Mouse (Mus musculus) hindbrain, embryonic 16.5 days (tissue): Measurements from ENCODE around the gene Upp2. TPM values are rescaled to one million over a fixed set of nuclear protein-coding genes. Genes with fewer than 3 reads are reported as not detected.

ENCODE experiments used
- ATAC-seq: fragments of 200-750 bp; cut with Nextera tagmentation; 2 replicates; pipeline ENCODE4 v1.8.0; 2017; ENCODE audit warnings: moderate TSS enrichment, moderate library complexity
- H3K27ac ChIP-seq: fragments of 300-500 bp; sonication (generic); 2 replicates; pipeline ENCODE4 v1.5.1; 2014; ENCODE audit warnings: low read depth, mild to moderate bottlenecking, control low read depth, low read length, moderate library complexity
- H3K27me3 ChIP-seq: fragments of 300-500 bp; sonication (generic); replicated peaks from 2 replicates; pipeline ENCODE4 v1.6.1; 2014; ENCODE audit warnings: low read length; ENCODE audit not compliant: control insufficient read depth, insufficient read depth
- H3K36me3 ChIP-seq: fragments of 300-500 bp; sonication (generic); 2 replicates; pipeline ENCODE4 v1.6.1; 2014; ENCODE audit warnings: mild to moderate bottlenecking, low read length, moderate library complexity, mixed read lengths; ENCODE audit not compliant: control insufficient read depth, insufficient read depth
- H3K4me1 ChIP-seq: fragments of 300-500 bp; sonication (generic); 2 replicates; pipeline ENCODE4 v1.6.1; 2014; ENCODE audit warnings: low read depth, low read length; ENCODE audit not compliant: control insufficient read depth, insufficient read depth
- H3K4me2 ChIP-seq: fragments of 300-500 bp; sonication (generic); 2 replicates; pipeline ENCODE4 v1.6.1; 2014; ENCODE audit warnings: mild to moderate bottlenecking, low read length, control low read depth, moderate library complexity
- H3K4me3 ChIP-seq: fragments of 300-500 bp; sonication (generic); 2 replicates; pipeline ENCODE4 v1.5.1; 2014; ENCODE audit warnings: mild to moderate bottlenecking, low read length, control low read depth, moderate library complexity
- H3K9ac ChIP-seq: fragments of 300-500 bp; sonication (generic); 2 replicates; pipeline ENCODE4 v1.6.1; 2014; ENCODE audit warnings: low read depth, mild to moderate bottlenecking, control low read depth, low read length, moderate library complexity
- H3K9me3 ChIP-seq: fragments of 300-500 bp; sonication (generic); 2 replicates; pipeline ENCODE4 v1.6.1; 2014; ENCODE audit warnings: mild to moderate bottlenecking, low read length, moderate library complexity; ENCODE audit not compliant: control insufficient read depth
- WGBS: fragments of 180-500 bp; shearing (Covaris S2); extraction: QIAGEN DNeasy Blood & Tissue Kit; methylation state at CpG from one replicate; pipeline ENCODE4 v1.1.7; 2014; 5-methylcytosine and 5-hydroxymethylcytosine counted together
- polyA plus RNA-seq: library from polyadenylated mRNA; unstranded; fragments of >200 nt; fragmentation: Nextera tagmentation; extraction: Ambion mirVana; gene quantifications from 2 replicates; pipeline ENCODE4 v1.2.1, GENCODE M21; 2015

The Upp2 gene
- polyA plus RNA-seq, 1 experiment from 2014 or later: 15.1 TPM

DNA sequence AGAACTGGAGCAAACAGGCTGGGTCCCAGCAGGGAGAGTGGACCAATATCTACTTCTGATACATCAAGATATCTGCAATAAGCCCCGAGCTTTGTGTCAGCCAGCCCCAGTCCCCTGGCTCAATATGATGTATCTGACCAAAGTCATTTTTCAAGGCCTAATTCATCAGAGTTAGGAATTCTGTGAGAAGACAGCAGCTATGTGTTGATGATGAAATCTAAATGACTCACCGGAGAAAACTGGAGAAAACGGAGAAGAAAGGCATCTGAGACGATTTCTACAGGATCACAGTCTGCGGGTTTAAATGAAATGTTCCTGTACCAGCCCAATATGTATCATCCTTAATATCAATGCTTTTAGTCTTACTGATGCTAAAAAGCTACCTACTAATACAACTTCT, 228.3 kb downstream of the Upp2 start:
- no peak for ATAC-seq
- WGBS: 86% methylated on average over 5 of the region's 5 CpGs
- H3K27ac ChIP-seq: no peak overlapping the region

DNA sequence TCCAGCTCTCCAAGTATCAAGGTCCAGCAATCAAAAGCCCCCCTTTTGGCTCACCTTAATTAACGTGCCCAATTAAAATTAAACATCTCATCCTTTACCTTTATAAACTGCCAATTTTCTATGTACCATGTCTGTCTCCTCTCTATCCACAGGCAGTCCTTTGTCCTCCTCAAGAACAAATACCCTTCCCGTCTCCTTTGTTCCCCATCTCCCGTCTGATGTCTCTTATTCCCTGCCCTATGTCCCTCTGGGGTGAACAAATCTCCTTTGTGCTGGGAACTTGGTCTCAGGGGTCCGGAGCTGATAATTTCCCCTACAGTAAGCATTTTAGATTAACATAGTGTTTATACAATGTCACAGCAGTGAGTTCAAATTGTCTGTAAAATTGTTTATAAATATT, 230.4 kb downstream of the Upp2 start:
- no peak overlapping the region for H3K4me2 ChIP-seq
- no peaks in the 10 kb centered on the region for H3K9me3 ChIP-seq
- 26% methylated on average over 4 of the region's 4 CpGs for WGBS
- no peak overlapping the region for H3K4me3 ChIP-seq
- H3K36me3 ChIP-seq: no peaks in the 10 kb centered on the region
- ATAC-seq: no peak
- no peak overlapping the region for H3K9ac ChIP-seq
- no peaks in the 10 kb centered on the region for H3K4me1 ChIP-seq
- no peaks in the 10 kb centered on the region for H3K27me3 ChIP-seq
- H3K27ac ChIP-seq: no peak overlapping the region

More for the DNA sequence above, 228.3 kb downstream of the Upp2 start:
- no peaks in the 10 kb centered on the region for H3K9me3 ChIP-seq
- H3K4me1 ChIP-seq: no peaks in the 10 kb centered on the region
- no peak overlapping the region for H3K9ac ChIP-seq
- H3K4me2 ChIP-seq: no peak overlapping the region
- no peak overlapping the region for H3K4me3 ChIP-seq
- no peaks in the 10 kb centered on the region for H3K27me3 ChIP-seq
- no peaks in the 10 kb centered on the region for H3K36me3 ChIP-seq

- no peak overlapping the region for H3K27ac ChIP-seq
- 89% methylated on average over 9 of the region's 9 CpGs for WGBS
- no peaks in the 10 kb centered on the region for H3K9me3 ChIP-seq
- H3K4me3 ChIP-seq: no peak overlapping the region
- ATAC-seq: no peak
- no peaks in the 10 kb centered on the region for H3K27me3 ChIP-seq
- H3K36me3 ChIP-seq: no peaks in the 10 kb centered on the region
- no peak overlapping the region for H3K4me2 ChIP-seq
- H3K9ac ChIP-seq: no peak overlapping the region
- no peaks in the 10 kb centered on the region for H3K4me1 ChIP-seq
Measured at GRCm38 (mm10) chr2:58799126-58799525, 232.0 kb downstream of the Upp2 start.

DNA sequence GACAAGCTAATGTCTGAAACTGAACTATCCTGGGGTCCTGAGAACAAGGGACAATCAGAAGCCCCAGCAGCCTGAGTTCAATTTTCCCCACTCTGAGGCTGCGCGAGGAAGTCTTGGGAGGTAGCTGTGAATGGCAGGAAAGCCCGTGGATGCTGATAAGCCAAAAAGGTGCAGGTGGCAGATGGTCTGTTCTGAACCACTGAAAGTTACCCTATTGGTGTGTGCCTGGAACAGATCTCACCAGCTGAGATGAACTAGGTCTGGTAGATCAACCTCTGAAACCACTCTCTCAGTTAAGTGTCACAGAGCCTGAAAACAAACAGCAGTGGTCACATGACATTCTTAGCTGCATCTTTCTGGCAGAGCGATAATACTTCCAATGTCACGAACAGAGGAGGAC, 232.5 kb downstream of the Upp2 start:
- H3K4me2 ChIP-seq: no peak overlapping the region
- no peaks in the 10 kb centered on the region for H3K36me3 ChIP-seq
- ATAC-seq: no peak
- no peak overlapping the region for H3K27ac ChIP-seq
- H3K4me1 ChIP-seq: no peaks in the 10 kb centered on the region
- WGBS: 91% methylated on average over 5 of the region's 5 CpGs
- H3K9me3 ChIP-seq: no peaks in the 10 kb centered on the region
- H3K9ac ChIP-seq: no peak overlapping the region
- no peaks in the 10 kb centered on the region for H3K27me3 ChIP-seq
- H3K4me3 ChIP-seq: no peak overlapping the region

- no peak overlapping the region for H3K27ac ChIP-seq
- no peaks in the 10 kb centered on the region for H3K4me1 ChIP-seq
- H3K27me3 ChIP-seq: no peaks in the 10 kb centered on the region
- H3K9ac ChIP-seq: no peak overlapping the region
- no peaks in the 10 kb centered on the region for H3K9me3 ChIP-seq
- 19% methylated on average over 2 of the region's 2 CpGs for WGBS
- H3K4me2 ChIP-seq: no peak overlapping the region
- H3K36me3 ChIP-seq: no peaks in the 10 kb centered on the region
- ATAC-seq: no peak
- no peak overlapping the region for H3K4me3 ChIP-seq
Measured at GRCm38 (mm10) chr2:58812941-58813340, 245.8 kb downstream of the Upp2 start.

DNA sequence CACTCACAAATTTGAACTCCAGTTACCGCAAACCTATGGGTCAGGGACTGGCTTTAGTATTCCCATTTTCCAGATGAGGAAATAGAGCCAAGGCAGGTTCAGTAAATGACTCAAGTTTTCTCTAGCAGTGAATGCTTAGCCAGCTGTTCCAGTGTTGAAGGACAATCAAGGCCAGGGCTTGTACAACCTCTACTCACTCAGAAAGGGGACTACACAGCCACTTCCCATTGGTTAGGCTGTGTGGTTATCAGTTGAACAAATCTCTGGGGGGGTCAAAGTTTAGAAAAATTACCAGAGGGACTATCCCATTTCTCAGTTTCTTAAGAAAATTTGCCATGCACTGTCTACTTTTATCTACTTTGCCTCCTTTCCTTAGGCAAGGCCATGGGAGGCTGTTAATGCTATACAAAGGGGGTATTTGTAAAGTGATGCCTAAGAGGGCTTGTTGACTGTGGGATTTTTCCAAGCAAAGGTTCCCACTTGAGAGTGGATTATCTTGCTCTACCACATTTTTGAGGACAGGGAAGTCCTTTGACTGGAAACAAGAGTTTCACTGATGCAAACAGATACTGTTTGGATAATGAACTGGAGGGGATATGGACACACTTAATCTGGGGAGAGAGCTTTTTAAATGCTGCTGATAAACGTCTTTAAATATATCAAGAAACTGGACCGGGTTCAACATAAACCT, 262.0 kb downstream of the Upp2 start:
- Histone ChIP-seq H3K27ac (no peak overlapping the region), H3K9me3 (no peaks in the 10 kb centered on the region), H3K4me2 (no peak overlapping the region), H3K4me1 (no peaks in the 10 kb centered on the region), H3K36me3 (no peaks in the 10 kb centered on the region), H3K27me3 (no peaks in the 10 kb centered on the region), H3K9ac (no peak overlapping the region), H3K4me3 (no peak overlapping the region)
- 90% methylated on average over 3 of the region's 3 CpGs for WGBS
- ATAC-seq: no peak

DNA sequence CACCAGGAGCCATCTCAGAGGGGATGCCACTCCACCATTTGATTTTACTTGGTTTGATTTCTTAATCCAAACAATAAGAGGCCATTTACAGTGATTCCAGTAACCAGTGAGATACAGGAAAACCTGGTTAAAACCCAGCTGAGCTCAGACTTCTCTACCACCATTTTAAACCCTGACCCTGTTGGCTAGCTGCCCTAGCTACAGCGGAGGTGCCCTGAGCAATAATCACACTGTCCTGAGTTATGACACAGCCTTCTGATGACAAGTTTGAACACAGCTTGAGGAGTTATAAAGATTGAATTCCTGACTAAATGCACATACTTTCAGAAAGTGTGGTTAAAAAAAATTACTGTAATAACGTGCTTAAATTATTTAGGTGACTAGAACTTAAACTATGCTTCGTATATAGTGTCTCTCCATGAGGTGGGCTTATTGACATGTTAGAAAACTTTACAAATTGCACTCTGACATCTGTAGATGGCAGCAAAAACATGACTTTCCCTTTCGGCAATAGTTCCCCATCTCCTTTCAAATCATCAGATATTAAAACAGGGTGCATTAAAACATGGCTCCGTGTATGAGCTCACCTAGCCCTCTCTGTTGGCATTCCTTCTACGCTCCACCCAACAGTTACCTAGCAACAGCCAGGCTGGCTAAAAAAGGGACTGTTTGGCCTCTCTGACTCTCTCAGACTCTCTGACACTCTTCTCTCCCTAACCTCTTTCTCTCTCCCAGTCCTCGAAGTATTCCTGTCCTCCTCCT, 263.1 kb downstream of the Upp2 start:
- 52% methylated on average over 7 of the region's 7 CpGs for WGBS
- Histone ChIP-seq H3K4me3 (no peak overlapping the region), H3K9me3 (no peaks in the 10 kb centered on the region), H3K9ac (no peak overlapping the region), H3K4me2 (no peak overlapping the region), H3K36me3 (no peaks in the 10 kb centered on the region), H3K27me3 (no peaks in the 10 kb centered on the region), H3K4me1 (no peaks in the 10 kb centered on the region), H3K27ac (no peak overlapping the region)
- peak; percentile 83 for ATAC-seq

- H3K4me2 ChIP-seq: no peak overlapping the region
- H3K9ac ChIP-seq: no peak overlapping the region
- ATAC-seq: 0 out of 2 replicates have a peak, but pooled peaks have one; percentile 37
- 91% methylated on average over 20 of the region's 20 CpGs for WGBS
- no peaks in the 10 kb centered on the region for H3K36me3 ChIP-seq
- no peak overlapping the region for H3K27ac ChIP-seq
- no peak overlapping the region for H3K4me3 ChIP-seq
- no peaks in the 10 kb centered on the region for H3K27me3 ChIP-seq
- H3K9me3 ChIP-seq: no peaks in the 10 kb centered on the region
- no peaks in the 10 kb centered on the region for H3K4me1 ChIP-seq
Measured at GRCm38 (mm10) chr2:58832253-58832980, 265.3 kb downstream of the Upp2 start.

GRCm38 (mm10) chr2:58841021-58841420, 273.9 kb downstream of the Upp2 start:
- Histone ChIP-seq H3K4me2 (no peak overlapping the region), H3K36me3 (no peaks in the 10 kb centered on the region), H3K4me3 (no peak overlapping the region), H3K27ac (no peak overlapping the region), H3K9ac (no peak overlapping the region), H3K4me1 (no peaks in the 10 kb centered on the region), H3K27me3 (no peaks in the 10 kb centered on the region), H3K9me3 (no peaks in the 10 kb centered on the region; the same call in 1 of the 2 replicates)
- whole genome bisulfite sequencing: 63% methylated on average over 3 of the region's 3 CpGs
- ATAC-seq: no peak
